Mouse (Mus musculus): ENCODE results near the gene Sh3pxd2a. TPM values are rescaled to one million over a fixed set of nuclear protein-coding genes. Genes with fewer than 3 reads are reported as not detected.
A peak's percentile ranks its signal among the peaks of the same experiment; 100 is the strongest.

The Sh3pxd2a gene
- polyA plus RNA-seq, 1 experiment from 2014 or later: 1.8 TPM

GRCm38 (mm10) chr19:47232077-47232865 is 231.9 kb downstream of the Sh3pxd2a start:
- no peaks in the 10 kb centered on the region for H3K36me3 ChIP-seq (ENCODE audit: control insufficient read depth, insufficient read depth, low read length)
- H3K4me2 ChIP-seq (ENCODE audit: low read length): no peak overlapping the region
- peaks cover 8% of the 10 kb centered on the region for H3K4me1 ChIP-seq (ENCODE audit: control insufficient read depth, insufficient read depth, low read depth, low read length)
- H3K27me3 ChIP-seq (replicated peaks; ENCODE audit: control insufficient read depth, insufficient read depth, low read length): no peaks in the 10 kb centered on the region
- 96% methylated on average over 5 of the region's 5 CpGs for WGBS
- H3K9ac ChIP-seq (ENCODE audit: low read depth, low read length): no peak overlapping the region
- no peaks in the 10 kb centered on the region for H3K9me3 ChIP-seq (ENCODE audit: control insufficient read depth, low read length)
- H3K27ac ChIP-seq (ENCODE audit: low read depth, low read length): no peak overlapping the region
- ATAC-seq: no peak
- no peak overlapping the region for H3K4me3 ChIP-seq (ENCODE audit: low read length)

- H3K4me2 ChIP-seq (ENCODE audit: low read length): no peak overlapping the region
- 87% methylated on average over 6 of the region's 6 CpGs for WGBS
- no peak overlapping the region for H3K9ac ChIP-seq (ENCODE audit: low read depth, low read length)
- H3K27me3 ChIP-seq (replicated peaks; ENCODE audit: control insufficient read depth, insufficient read depth, low read length): no peaks in the 10 kb centered on the region
- H3K4me1 ChIP-seq (ENCODE audit: control insufficient read depth, insufficient read depth, low read depth, low read length): peaks cover 8% of the 10 kb centered on the region
- H3K9me3 ChIP-seq (ENCODE audit: control insufficient read depth, low read length): no peaks in the 10 kb centered on the region
- no peak for ATAC-seq
- H3K4me3 ChIP-seq (ENCODE audit: low read length): no peak overlapping the region
- H3K36me3 ChIP-seq (ENCODE audit: control insufficient read depth, insufficient read depth, low read length): no peaks in the 10 kb centered on the region
- H3K27ac ChIP-seq (ENCODE audit: low read depth, low read length): no peak overlapping the region
These were observed 232.8 kb downstream of the Sh3pxd2a start for GRCm38 (mm10) chr19:47231389-47231788.

- H3K4me1 ChIP-seq (ENCODE audit: control insufficient read depth, insufficient read depth, low read depth, low read length): peaks cover 8% of the 10 kb centered on the region
- no peaks in the 10 kb centered on the region for H3K9me3 ChIP-seq (ENCODE audit: control insufficient read depth, low read length)
- no peaks in the 10 kb centered on the region for H3K27me3 ChIP-seq (replicated peaks; ENCODE audit: control insufficient read depth, insufficient read depth, low read length)
- H3K4me2 ChIP-seq (ENCODE audit: low read length): no peak overlapping the region
- 79% methylated on average over 8 of the region's 8 CpGs for WGBS
- no peak overlapping the region for H3K4me3 ChIP-seq (ENCODE audit: low read length)
- no peak overlapping the region for H3K9ac ChIP-seq (ENCODE audit: low read depth, low read length)
- no peak overlapping the region for H3K27ac ChIP-seq (ENCODE audit: low read depth, low read length)
- no peaks in the 10 kb centered on the region for H3K36me3 ChIP-seq (ENCODE audit: control insufficient read depth, insufficient read depth, low read length)
- no peak for ATAC-seq
These were observed 233.5 kb downstream of the Sh3pxd2a start for GRCm38 (mm10) chr19:47230682-47231081.

- no peaks in the 10 kb centered on the region for H3K27me3 ChIP-seq (replicated peaks; ENCODE audit: control insufficient read depth, insufficient read depth, low read length)
- no peak overlapping the region for H3K27ac ChIP-seq (ENCODE audit: low read depth, low read length)
- H3K4me2 ChIP-seq (ENCODE audit: low read length): no peak overlapping the region
- no peak for ATAC-seq
- H3K9ac ChIP-seq (ENCODE audit: low read depth, low read length): no peak overlapping the region
- H3K4me3 ChIP-seq (ENCODE audit: low read length): no peak overlapping the region
- 93% methylated on average over 7 of the region's 7 CpGs for WGBS
- H3K4me1 ChIP-seq (ENCODE audit: control insufficient read depth, insufficient read depth, low read depth, low read length): peaks cover 8% of the 10 kb centered on the region
- no peaks in the 10 kb centered on the region for H3K9me3 ChIP-seq (ENCODE audit: control insufficient read depth, low read length)
- H3K36me3 ChIP-seq (ENCODE audit: control insufficient read depth, insufficient read depth, low read length): no peaks in the 10 kb centered on the region
These were observed 234.1 kb downstream of the Sh3pxd2a start for GRCm38 (mm10) chr19:47230082-47230481.

- Histone ChIP-seq H3K9ac (ENCODE audit: low read depth, low read length) (no peak overlapping the region), H3K4me1 (ENCODE audit: control insufficient read depth, insufficient read depth, low read depth, low read length) (peaks cover 8% of the 10 kb centered on the region), H3K4me2 (ENCODE audit: low read length) (no peak overlapping the region), H3K4me3 (ENCODE audit: low read length) (no peak overlapping the region), H3K9me3 (ENCODE audit: control insufficient read depth, low read length) (no peaks in the 10 kb centered on the region), H3K27me3 (replicated peaks; ENCODE audit: control insufficient read depth, insufficient read depth, low read length) (no peaks in the 10 kb centered on the region), H3K27ac (ENCODE audit: low read depth, low read length) (no peak overlapping the region), H3K36me3 (ENCODE audit: control insufficient read depth, insufficient read depth, low read length) (no peaks in the 10 kb centered on the region)
- no peak for ATAC-seq
- 74% methylated on average over 5 of the region's 5 CpGs for WGBS
These were observed 234.7 kb downstream of the Sh3pxd2a start for GRCm38 (mm10) chr19:47229461-47229860.

- 6% methylated on average over 17 of the region's 17 CpGs for WGBS
- Histone ChIP-seq H3K9ac (ENCODE audit: low read depth, low read length) (peak overlapping the region; percentile 57), H3K4me3 (ENCODE audit: low read length) (peak overlapping the region; percentile 32), H3K4me1 (ENCODE audit: control insufficient read depth, insufficient read depth, low read depth, low read length) (peaks cover 8% of the 10 kb centered on the region), H3K27ac (ENCODE audit: low read depth, low read length) (peak overlapping the region; percentile 48; the same call in 1 of the 2 replicates), H3K27me3 (replicated peaks; ENCODE audit: control insufficient read depth, insufficient read depth, low read length) (no peaks in the 10 kb centered on the region), H3K36me3 (ENCODE audit: control insufficient read depth, insufficient read depth, low read length) (no peaks in the 10 kb centered on the region), H3K4me2 (ENCODE audit: low read length) (peak overlapping the region; percentile 54), H3K9me3 (ENCODE audit: control insufficient read depth, low read length) (no peaks in the 10 kb centered on the region)
- ATAC-seq: peak; percentile 70
These were observed 235.4 kb downstream of the Sh3pxd2a start for GRCm38 (mm10) chr19:47228725-47229252.

- no peak for ATAC-seq
- WGBS: 86% methylated on average over 5 of the region's 5 CpGs
These were observed 238.4 kb downstream of the Sh3pxd2a start for GRCm38 (mm10) chr19:47225791-47226190.

GRCm38 (mm10) chr19:47224743-47225142 is 239.5 kb downstream of the Sh3pxd2a start:
- Histone ChIP-seq H3K4me1 (ENCODE audit: control insufficient read depth, insufficient read depth, low read depth, low read length) (peaks cover 11% of the 10 kb centered on the region), H3K9ac (ENCODE audit: low read depth, low read length) (no peak overlapping the region), H3K9me3 (ENCODE audit: control insufficient read depth, low read length) (no peaks in the 10 kb centered on the region), H3K4me2 (ENCODE audit: low read length) (no peak overlapping the region), H3K27me3 (replicated peaks; ENCODE audit: control insufficient read depth, insufficient read depth, low read length) (no peaks in the 10 kb centered on the region), H3K36me3 (ENCODE audit: control insufficient read depth, insufficient read depth, low read length) (no peaks in the 10 kb centered on the region), H3K4me3 (ENCODE audit: low read length) (no peak overlapping the region), H3K27ac (ENCODE audit: low read depth, low read length) (no peak overlapping the region)
- no peak for ATAC-seq
- 82% methylated on average over 4 of the region's 4 CpGs for WGBS

More at GRCm38 (mm10) chr19:47225791-47226190, 238.4 kb downstream of the Sh3pxd2a start:
- no peak overlapping the region for H3K4me3 ChIP-seq (ENCODE audit: low read length)
- H3K27ac ChIP-seq (ENCODE audit: low read depth, low read length): no peak overlapping the region
- H3K36me3 ChIP-seq (ENCODE audit: control insufficient read depth, insufficient read depth, low read length): no peaks in the 10 kb centered on the region
- no peak overlapping the region for H3K9ac ChIP-seq (ENCODE audit: low read depth, low read length)
- no peaks in the 10 kb centered on the region for H3K9me3 ChIP-seq (ENCODE audit: control insufficient read depth, low read length)
- H3K4me1 ChIP-seq (ENCODE audit: control insufficient read depth, insufficient read depth, low read depth, low read length): peaks cover 11% of the 10 kb centered on the region
- no peak overlapping the region for H3K4me2 ChIP-seq (ENCODE audit: low read length)
- H3K27me3 ChIP-seq (replicated peaks; ENCODE audit: control insufficient read depth, insufficient read depth, low read length): no peaks in the 10 kb centered on the region

- Histone ChIP-seq H3K4me1 (ENCODE audit: control insufficient read depth, insufficient read depth, low read depth, low read length) (peaks cover 4% of the 10 kb centered on the region), H3K27ac (ENCODE audit: low read depth, low read length) (peak overlapping the region; percentile 4; the same call in 1 of the 2 replicates), H3K4me3 (ENCODE audit: low read length) (no peak overlapping the region), H3K9ac (ENCODE audit: low read depth, low read length) (no peak overlapping the region), H3K36me3 (ENCODE audit: control insufficient read depth, insufficient read depth, low read length) (no peaks in the 10 kb centered on the region), H3K4me2 (ENCODE audit: low read length) (no peak overlapping the region), H3K27me3 (replicated peaks; ENCODE audit: control insufficient read depth, insufficient read depth, low read length) (no peaks in the 10 kb centered on the region), H3K9me3 (ENCODE audit: control insufficient read depth, low read length) (no peaks in the 10 kb centered on the region)
- ATAC-seq: no peak
- 69% methylated on average over 15 of the region's 15 CpGs for WGBS
These were observed 241.2 kb downstream of the Sh3pxd2a start for GRCm38 (mm10) chr19:47222841-47223557.

Measured in hindbrain, embryonic 16.5 days (tissue).